Mouse (Mus musculus) CD8-positive naive resting alpha-beta T cell, adult 2 months (primary cell): ENCODE measurements around the gene Rbm14.
A peak's percentile ranks its signal among the peaks of the same experiment; 100 is the strongest.

ENCODE experiments used
- DNase-seq, 2 experiments: peaks; one replicate each; pipeline ENCODE4 v3.0.0; 2022; ENCODE audit warnings: low read depth in 2 of 2, low spot score in 2 of 2

Rbm14 gene

GRCm38 (mm10) chr19:4755565-4756192 lies 55.8 kb downstream of the Rbm14 start:
- DNase-seq = peak; percentile 86 to 91
